Mouse (Mus musculus) gastrocnemius, postnatal 4 days (tissue): ENCODE data around the gene Erf. TPM values are rescaled to one million over a fixed set of nuclear protein-coding genes. Genes with fewer than 3 reads are reported as not detected.

ENCODE experiments used
- DNase-seq, 2 experiments: peaks; one replicate each; pipeline ENCODE4 v3.0.0; 2021 to 2022; ENCODE audit warnings: low spot score in 2 of 2, mixed read lengths in 2 of 2
- long read RNA-seq, 2 experiments: library from polyadenylated mRNA; stranded (forward); transcript quantifications; one replicate each; pipeline ENCODE4 v2.0.0; 2021
- total RNA-seq, 2 experiments: library from RNA; stranded (reverse); gene quantifications; 2 replicates each; pipeline ENCODE4 v1.2.3; 2021

Erf gene
- total RNA-seq, result 10 to 100 TPM; 32.7 to 34.6 TPM
- long read RNA-seq, experiment 1, partial matches to known transcripts, result 0 of 2 reads
- long read RNA-seq, experiment 1, other reads (novel, unspliced or antisense), result 2 of 2 reads
- long read RNA-seq, experiment 2, partial matches to known transcripts, result 0 of 3 reads
- long read RNA-seq, experiment 2, other reads (novel, unspliced or antisense), result 3 of 3 reads

GRCm38 (mm10) chr7:25250141-25250972 is at the start of gene Erf:
Gene Erf, minus strand, starts transcription at chr7:25250761.
- peak; percentile 96 to 98 for DNase-seq

- DNase-seq, result peak; percentile 57 to 74
Measured at GRCm38 (mm10) chr7:25297454-25298325, 47.1 kb upstream of the Erf start, which contains the start of gene Pafah1b3. Gene Pafah1b3, minus strand, starts transcription at chr7:25297986.

- no peak for DNase-seq
Measured at GRCm38 (mm10) chr7:25296945-25297453, 46.4 kb upstream of the Erf start.

GRCm38 (mm10) chr7:25294960-25295722 is 44.6 kb upstream of the Erf start:
- no peak for DNase-seq

GRCm38 (mm10) chr7:25294495-25294894 is 43.9 kb upstream of the Erf start:
- DNase-seq, result no peak

GRCm38 (mm10) chr7:25293191-25293739 is 42.7 kb upstream of the Erf start:
- no peak for DNase-seq

GRCm38 (mm10) chr7:25292107-25292506 is 41.5 kb upstream of the Erf start:
- no peak for DNase-seq

GRCm38 (mm10) chr7:25290911-25291310 is 40.4 kb upstream of the Erf start:
- no peak for DNase-seq

GRCm38 (mm10) chr7:25290463-25290862 is 39.9 kb upstream of the Erf start:
- no peak for DNase-seq

GRCm38 (mm10) chr7:25289925-25290324 is 39.4 kb upstream of the Erf start:
- DNase-seq, result no peak

- DNase-seq, result no peak
Measured at GRCm38 (mm10) chr7:25288721-25289120, 38.2 kb upstream of the Erf start.

- no peak for DNase-seq
Measured at GRCm38 (mm10) chr7:25288011-25288410, 37.5 kb upstream of the Erf start.

- no peak for DNase-seq
Measured at GRCm38 (mm10) chr7:25286989-25287388, 36.4 kb upstream of the Erf start.

- no peak for DNase-seq
Measured at GRCm38 (mm10) chr7:25285511-25286238, 35.1 kb upstream of the Erf start.

GRCm38 (mm10) chr7:25284766-25285165 is 34.2 kb upstream of the Erf start:
- DNase-seq, result no peak

GRCm38 (mm10) chr7:25284171-25284570 is 33.6 kb upstream of the Erf start:
- DNase-seq, result no peak

GRCm38 (mm10) chr7:25283637-25284036 is 33.1 kb upstream of the Erf start:
- no peak for DNase-seq

GRCm38 (mm10) chr7:25282731-25283211 is 32.2 kb upstream of the Erf start:
- peak in 1 of 2 experiments; percentile 67 for DNase-seq
